Mouse (Mus musculus) heart, embryonic 13.5 days (tissue): Measurements from ENCODE around the gene Olfr1360. TPM values are rescaled to one million over a fixed set of nuclear protein-coding genes. Genes with fewer than 3 reads are reported as not detected.

Experiments used
- microRNA-seq: library from miRNA; unstranded; fragments of <30 nt; microRNA quantifications from one replicate; pipeline ENCODE4, GENCODE M21; 2016
- polyA plus RNA-seq: library from polyadenylated mRNA; unstranded; fragments of >200 nt; fragmentation: Nextera tagmentation; extraction: Ambion mirVana; gene quantifications from 2 replicates; pipeline ENCODE4 v1.2.1, GENCODE M21; 2015

Gene Olfr1360
- polyA plus RNA-seq, 1 experiment from 2014 or later, result not detected

Small RNA genes within 50 kb of the gene (microRNA-seq; reads per million reads assigned to microRNA genes)
- gene Gm44357, result not detected
- not detected for gene Gm44367

Other genes starting within 250 kb of the Olfr1360 start
- 3.1 and 3.2 TPM in 2 replicates for gene Pgbd1, start 236.3 kb downstream of the Olfr1360 start, polyA plus RNA-seq
- gene Zscan26, start 223.7 kb downstream of the Olfr1360 start, polyA plus RNA-seq, result 28.0 and 29.7 TPM in 2 replicates
- 2.0 and 2.1 TPM in 2 replicates for gene Nkapl, start 208.9 kb downstream of the Olfr1360 start, polyA plus RNA-seq
- gene Zkscan4, start 198.5 kb downstream of the Olfr1360 start, polyA plus RNA-seq, result 1.4 and 2.0 TPM in 2 replicates
- gene Gm10065, start 198.0 kb downstream of the Olfr1360 start, polyA plus RNA-seq, result not detected in 2 replicates
- 0.45 and 0.87 TPM in 2 replicates for gene AK157302, start 182.2 kb downstream of the Olfr1360 start, polyA plus RNA-seq
- gene Gm11273, start 176.0 kb downstream of the Olfr1360 start, polyA plus RNA-seq, result 14.7 and 20.9 TPM in 2 replicates
- gene Zkscan8, start 146.3 kb downstream of the Olfr1360 start, polyA plus RNA-seq, result 3.8 and 4.8 TPM in 2 replicates
- not detected in 2 replicates for gene Olfr1366, start 134.6 kb downstream of the Olfr1360 start, polyA plus RNA-seq
- gene Olfr1535, start 117.5 kb downstream of the Olfr1360 start, polyA plus RNA-seq, result not detected in 2 replicates
- gene Olfr1364, start 95.6 kb downstream of the Olfr1360 start, polyA plus RNA-seq, result not detected in 2 replicates
- not detected in 2 replicates for gene Olfr1362, start 63.4 kb downstream of the Olfr1360 start, polyA plus RNA-seq
- not detected in 2 replicates for gene Olfr11, start 34.9 kb downstream of the Olfr1360 start, polyA plus RNA-seq
- gene Olfr1361, start 14.0 kb downstream of the Olfr1360 start, polyA plus RNA-seq, result not detected in 2 replicates
- not detected in 2 replicates for gene Olfr1359, start 20.7 kb upstream of the Olfr1360 start, polyA plus RNA-seq
- 1.9 TPM in 1 of 2 replicates, not detected in the other for gene Hist1h2bl, start 38.7 kb upstream of the Olfr1360 start, polyA plus RNA-seq
- gene Hist1h2ai, start 39.0 kb upstream of the Olfr1360 start, polyA plus RNA-seq, result 9.8 and 10.5 TPM in 2 replicates
- gene Hist1h3h, start 40.3 kb upstream of the Olfr1360 start, polyA plus RNA-seq, result 0.62 and 2.3 TPM in 2 replicates
- 1.5 TPM in 2 replicates for gene Hist1h2bm, start 44.6 kb upstream of the Olfr1360 start, polyA plus RNA-seq
- gene Hist1h4j, start 57.7 kb upstream of the Olfr1360 start, polyA plus RNA-seq, result 0.45 and 0.96 TPM in 2 replicates
- gene Hist1h4k, start 73.1 kb upstream of the Olfr1360 start, polyA plus RNA-seq, result 1.3 TPM in 1 of 2 replicates, not detected in the other
- gene Hist1h2ak, start 76.4 kb upstream of the Olfr1360 start, polyA plus RNA-seq, result 9.5 and 15.8 TPM in 2 replicates
- 1.4 and 3.5 TPM in 2 replicates for gene Hist1h2bn, start 76.7 kb upstream of the Olfr1360 start, polyA plus RNA-seq
- 13.1 and 13.2 TPM in 2 replicates for gene Hist1h1b, start 103.2 kb upstream of the Olfr1360 start, polyA plus RNA-seq
- 63.6 and 66.6 TPM in 2 replicates for gene Hist1h3i, start 106.0 kb upstream of the Olfr1360 start, polyA plus RNA-seq
- 1.2 and 6.6 TPM in 2 replicates for gene Hist1h2an, start 109.8 kb upstream of the Olfr1360 start, polyA plus RNA-seq
- 0.37 and 0.49 TPM in 2 replicates for gene Hist1h2bp, start 110.1 kb upstream of the Olfr1360 start, polyA plus RNA-seq
- gene Hist1h2bq, start 132.8 kb upstream of the Olfr1360 start, polyA plus RNA-seq, result 8.4 and 10.2 TPM in 2 replicates
- gene Hist1h2ao, start 133.1 kb upstream of the Olfr1360 start, polyA plus RNA-seq, result not detected in 2 replicates
- not detected in 2 replicates for gene Hist1h4m, start 134.3 kb upstream of the Olfr1360 start, polyA plus RNA-seq
- gene Hist1h4n, start 154.8 kb upstream of the Olfr1360 start, polyA plus RNA-seq, result 11.2 and 15.6 TPM in 2 replicates
- gene Hist1h2ap, start 156.1 kb upstream of the Olfr1360 start, polyA plus RNA-seq, result 1,655 and 1,669 TPM in 2 replicates
- 9.2 and 10.8 TPM in 2 replicates for gene Hist1h2br, start 156.3 kb upstream of the Olfr1360 start, polyA plus RNA-seq